In the genomic region with DNA sequence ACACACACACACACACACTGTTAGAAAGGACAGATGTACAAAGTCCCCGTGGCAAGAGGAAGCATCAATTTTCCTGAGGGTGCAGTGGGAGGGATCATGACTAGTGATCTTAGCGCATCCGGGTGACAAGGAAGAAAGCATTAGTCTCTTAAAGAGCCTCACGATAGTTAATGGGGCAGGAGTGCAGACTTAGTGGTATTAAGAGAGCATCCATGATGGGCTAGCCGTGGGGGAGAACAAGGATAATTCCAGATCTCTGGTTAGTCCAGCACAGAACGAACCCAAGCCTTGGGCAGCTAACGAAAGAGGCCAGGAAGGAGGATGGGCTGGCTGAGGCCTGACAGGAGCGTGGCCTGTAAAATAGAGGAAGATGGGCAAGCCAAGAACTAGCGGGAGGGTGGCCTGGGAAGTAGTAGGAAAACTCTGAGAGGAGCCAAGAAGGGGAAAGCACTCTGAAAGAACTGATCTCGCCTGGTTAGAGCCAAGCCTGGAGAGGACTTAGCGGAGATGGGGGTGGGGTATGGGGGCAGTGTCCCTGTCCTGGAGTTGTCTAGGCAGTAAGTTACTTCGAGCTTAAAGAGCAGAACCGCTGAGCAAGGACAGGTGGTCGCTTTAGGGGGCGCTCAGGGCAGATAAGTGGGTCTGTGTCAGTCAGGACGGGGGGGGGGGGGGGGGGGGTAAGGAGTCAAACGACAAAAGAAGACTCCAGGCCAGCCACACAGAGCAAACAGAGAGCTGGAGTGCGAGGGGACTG, we compare ENCODE assay signal across 8 mouse cellular contexts. TPM values are rescaled to one million over a fixed set of nuclear protein-coding genes. Genes with fewer than 3 reads are reported as not detected.
A peak's percentile ranks its signal among the peaks of the same experiment; 100 is the strongest.
DNase-seq lines count a peak whose midpoint lies in the region; ATAC-seq and TF ChIP-seq lines count a peak whose summit lies in the region.

A gene (plus strand): TSS at position 182 of the 754 bp plus-strand sequence.

- TF ChIP-seq POLR2A in bone marrow macrophage, adult 2 months (IDR thresholded peaks at IDR 0.05; ENCODE audit: borderline replicate concordance, low read depth, low read length): no peak
- TF ChIP-seq POLR2A in heart, adult 2 months (IDR thresholded peaks at IDR 0.05; ENCODE audit: insufficient read depth, low read depth, low read length): peak; percentile 42; the same call in 1 of the 2 replicates

- H3K79me2 ChIP-seq in heart, adult 2 months (replicated peaks; ENCODE audit: control insufficient read depth, insufficient read depth, low read length): no peaks in the 10 kb centered on the region

- H3K36me3 ChIP-seq in heart, adult 2 months (ENCODE audit: control insufficient read depth, insufficient read depth, low read length): no peaks in the 10 kb centered on the region
- no peaks in the 10 kb centered on the region for H3K36me3 ChIP-seq in liver, embryonic 11.5 days (ENCODE audit: control insufficient read depth, insufficient read depth, low read length)
- H3K36me3 ChIP-seq in neural tube, embryonic 11.5 days (ENCODE audit: control insufficient read depth, insufficient read depth, low read length): no peaks in the 10 kb centered on the region

- H3K4me3 ChIP-seq in bone marrow macrophage, adult 2 months (ENCODE audit: insufficient read depth, low read length): peak within 1 kb of the TSS; percentile 80
- peak within 1 kb of the TSS; percentile 77 for H3K4me3 ChIP-seq in heart, adult 2 months
- peak within 1 kb of the TSS; percentile 67 for H3K4me3 ChIP-seq in liver, embryonic 11.5 days (ENCODE audit: low read depth, low read length)
- peak within 1 kb of the TSS; percentile 55 for H3K4me3 ChIP-seq in neural tube, embryonic 11.5 days (ENCODE audit: low read depth, low read length)

- H3K9ac ChIP-seq in heart, adult 2 months (ENCODE audit: low read depth, low read length): peak within 1 kb of the TSS; percentile 76
- peak within 1 kb of the TSS; percentile 80 for H3K9ac ChIP-seq in liver, embryonic 11.5 days (ENCODE audit: low read depth, low read length)
- peak within 1 kb of the TSS; percentile 74 for H3K9ac ChIP-seq in neural tube, embryonic 11.5 days (ENCODE audit: low read length)

- peak within 1 kb of the TSS; percentile 98 for H3K27ac ChIP-seq in bone marrow macrophage, adult 2 months (ENCODE audit: insufficient read depth, low read depth, low read length)
- peak within 1 kb of the TSS; percentile 97 for H3K27ac ChIP-seq in heart, adult 2 months
- peak within 1 kb of the TSS; percentile 21; the same call in 1 of the 2 replicates for H3K27ac ChIP-seq in liver, embryonic 11.5 days (ENCODE audit: low read depth, low read length)
- no peak within 1 kb of the TSS for H3K27ac ChIP-seq in neural tube, embryonic 11.5 days (ENCODE audit: low read depth, low read length)

- 23% methylated on average over 17 of the region's 18 CpGs for WGBS in heart, adult 2 months
- WGBS in liver, embryonic 11.5 days: 21% methylated on average over 18 of the region's 18 CpGs
- WGBS in neural tube, embryonic 11.5 days: 18% methylated on average over 17 of the region's 18 CpGs

- TF ChIP-seq CTCF in bone marrow macrophage, adult 2 months (IDR thresholded peaks at IDR 0.05; ENCODE audit: low read depth, low read length): no peak
- no peak for TF ChIP-seq CTCF in heart, adult 2 months (IDR thresholded peaks at IDR 0.05)

- H3K4me1 ChIP-seq in bone marrow macrophage, adult 2 months (ENCODE audit: control insufficient read depth, insufficient read depth, low read length): peaks cover 41% of the 10 kb centered on the region
- peaks cover 2% of the 10 kb centered on the region; the same call in 1 of the 2 replicates for H3K4me1 ChIP-seq in heart, adult 2 months (ENCODE audit: control insufficient read depth, insufficient read depth, low read length)
- peaks cover 7% of the 10 kb centered on the region for H3K4me1 ChIP-seq in liver, embryonic 11.5 days (replicated peaks; ENCODE audit: control insufficient read depth, insufficient read depth, low read length)
- peaks cover 3% of the 10 kb centered on the region; the same call in 1 of the 2 replicates for H3K4me1 ChIP-seq in neural tube, embryonic 11.5 days (ENCODE audit: control insufficient read depth, insufficient read depth, low read length)

- peak; percentile 54 to 58 for DNase-seq in right cerebral cortex, postnatal 10 days (ENCODE audit: low spot score in 2 of 2)
- no peak for DNase-seq in right cerebral cortex, postnatal 36 days (ENCODE audit: low spot score in 2 of 2)
- peak; percentile 59 for DNase-seq in heart, adult 2 months
- peak; percentile 28 for DNase-seq in kidney, adult 18-20 months
- peak; percentile 33 for DNase-seq in liver, embryonic 11.5 days (ENCODE audit: low spot score)
- DNase-seq in neural tube, embryonic 11.5 days (ENCODE audit: low spot score): no peak
- no peak for DNase-seq in cerebellum, adult 9-10 months

- no peak for ATAC-seq in liver, embryonic 11.5 days (replicated peaks; ENCODE audit: low FRiP score)
- no peak for ATAC-seq in neural tube, embryonic 11.5 days (ENCODE audit: insufficient read depth, low FRiP score, low TSS enrichment)

- no peaks in the 10 kb centered on the region for H3K9me3 ChIP-seq in liver, embryonic 11.5 days (ENCODE audit: control insufficient read depth, low read length)
- H3K9me3 ChIP-seq in neural tube, embryonic 11.5 days (ENCODE audit: control insufficient read depth, low read length): no peaks in the 10 kb centered on the region

- no peaks in the 10 kb centered on the region for H3K27me3 ChIP-seq in heart, adult 2 months (ENCODE audit: control insufficient read depth, insufficient read depth, low read length)
- H3K27me3 ChIP-seq in liver, embryonic 11.5 days (replicated peaks; ENCODE audit: control insufficient read depth, insufficient read depth, low read length): no peaks in the 10 kb centered on the region
- no peaks in the 10 kb centered on the region for H3K27me3 ChIP-seq in neural tube, embryonic 11.5 days (ENCODE audit: control insufficient read depth, insufficient read depth, low read length)

- TF ChIP-seq EP300 in heart, adult 2 months (IDR thresholded peaks at IDR 0.05; ENCODE audit: insufficient read depth, low read depth, low read length): no peak

- peak within 1 kb of the TSS; percentile 71 for H3K4me2 ChIP-seq in liver, embryonic 11.5 days
- peak within 1 kb of the TSS; percentile 73 for H3K4me2 ChIP-seq in neural tube, embryonic 11.5 days (ENCODE audit: low read depth)

- intact Hi-C loops in heart, adult 2 months (cut with DNase I): loop anchor here (10.0 kb wide), 1 partner anchor 235 kb away; a partner anchor contains a TSS

RNA-seq across cellular contexts. Expression of the gene that starts here (rescaled TPM):
- polyA plus RNA-seq in bone marrow macrophage, adult 2 months (2012; ENCODE audit: insufficient read depth, insufficient read length, missing spikeins): 227 and 236 TPM in 2 replicates
- 10 to 100 TPM; 10.5 to 16.4 TPM for total RNA-seq in heart, adult 2 months (2021)
- 39.1 and 44.1 TPM in 2 replicates for polyA plus RNA-seq in heart, adult 2 months (2012; rRNA removed)
- polyA plus RNA-seq in liver, embryonic 11.5 days (2014; fragmentation: Nextera tagmentation; extraction: Ambion mirVana): 62.4 and 65.0 TPM in 2 replicates
- 84.6 and 90.8 TPM in 2 replicates for polyA plus RNA-seq in neural tube, embryonic 11.5 days (2014; fragmentation: Nextera tagmentation; extraction: Ambion mirVana)

Comparison
In these comparisons a context has a peak if more than half of its experiments do, and no peak if none do; other contexts are left out.
1. DNase-seq: peak in right cerebral cortex, postnatal 10 days (2 of 2), heart, adult 2 months (2 of 2), kidney, adult 18-20 months (single experiment) and liver, embryonic 11.5 days (single experiment); none in right cerebral cortex, postnatal 36 days (0 of 2), neural tube, embryonic 11.5 days (single experiment) and cerebellum, adult 9-10 months (single experiment).
2. Peak in every context shown above with its lines, with median percentiles within 50 percentile points of each other: H3K4me3 ChIP-seq and H3K9ac ChIP-seq.